Mouse (Mus musculus) hindbrain, embryonic 13.5 days (tissue): Measurements from ENCODE around the gene Ece1. TPM values are rescaled to one million over a fixed set of nuclear protein-coding genes. Genes with fewer than 3 reads are reported as not detected.
A peak's percentile ranks its signal among the peaks of the same experiment; 100 is the strongest.

Experiments used
- ATAC-seq: fragments of 200-750 bp; cut with Nextera tagmentation; 2 replicates; pipeline ENCODE4 v1.8.0; 2017; ENCODE audit warnings: moderate TSS enrichment; ENCODE audit not compliant: low FRiP score
- H3K27ac ChIP-seq: fragments of 300-500 bp; sonication (generic); 2 replicates; pipeline ENCODE4 v1.5.1; 2015; ENCODE audit warnings: inconsistent platforms, mild to moderate bottlenecking, moderate library complexity
- H3K27me3 ChIP-seq: fragments of 300-500 bp; sonication (generic); 2 replicates; pipeline ENCODE4 v1.6.1; 2015; ENCODE audit warnings: mild to moderate bottlenecking, inconsistent platforms
- H3K36me3 ChIP-seq: fragments of 300-500 bp; sonication (generic); 2 replicates; pipeline ENCODE4 v1.6.1; 2015; ENCODE audit warnings: mild to moderate bottlenecking, inconsistent platforms
- H3K4me1 ChIP-seq: fragments of 300-500 bp; sonication (generic); replicated peaks from 2 replicates; pipeline ENCODE4 v1.6.1; 2015; ENCODE audit warnings: inconsistent platforms
- H3K4me2 ChIP-seq: fragments of 300-500 bp; sonication (generic); 2 replicates; pipeline ENCODE4 v1.6.1; 2015; ENCODE audit warnings: inconsistent platforms, mild to moderate bottlenecking, moderate library complexity
- H3K4me3 ChIP-seq: fragments of 300-500 bp; sonication (generic); 2 replicates; pipeline ENCODE4 v1.5.1; 2015; ENCODE audit warnings: mild to moderate bottlenecking, inconsistent platforms
- H3K9ac ChIP-seq: fragments of 300-500 bp; sonication (generic); 2 replicates; pipeline ENCODE4 v1.6.1; 2015; ENCODE audit warnings: mild to moderate bottlenecking, inconsistent platforms
- H3K9me3 ChIP-seq: fragments of 300-500 bp; sonication (generic); 2 replicates; pipeline ENCODE4 v1.6.1; 2016; ENCODE audit warnings: inconsistent platforms
- WGBS: fragments of 180-500 bp; shearing (Covaris S2); methylation state at CpG from one replicate; pipeline ENCODE4 v1.1.7; 2015; 5-methylcytosine and 5-hydroxymethylcytosine counted together
- polyA plus RNA-seq: library from polyadenylated mRNA; unstranded; fragments of >200 nt; fragmentation: Nextera tagmentation; extraction: Ambion mirVana; gene quantifications from 2 replicates; pipeline ENCODE4 v1.2.1, GENCODE M21; 2015

The Ece1 gene
- polyA plus RNA-seq, 1 experiment from 2014 or later: 20.2 TPM

GRCm38 (mm10) chr4:137874826-137875225, 12.8 kb downstream of the Ece1 start:
- peaks cover 46% of the 10 kb centered on the region for H3K4me1 ChIP-seq
- H3K9me3 ChIP-seq: no peaks in the 10 kb centered on the region
- ATAC-seq: no peak
- no peaks in the 10 kb centered on the region for H3K36me3 ChIP-seq
- H3K4me3 ChIP-seq: no peak overlapping the region
- H3K27me3 ChIP-seq: no peaks in the 10 kb centered on the region
- no peak overlapping the region for H3K9ac ChIP-seq
- 53% methylated on average over 4 of the region's 4 CpGs for WGBS
- H3K27ac ChIP-seq: no peak overlapping the region
- H3K4me2 ChIP-seq: no peak overlapping the region

- H3K36me3 ChIP-seq: no peaks in the 10 kb centered on the region
- ATAC-seq: no peak
- WGBS: 81% methylated on average over 9 of the region's 9 CpGs
- peaks cover 39% of the 10 kb centered on the region for H3K4me1 ChIP-seq
- no peak overlapping the region for H3K9ac ChIP-seq
- no peaks in the 10 kb centered on the region for H3K27me3 ChIP-seq
- peak overlapping the region; percentile 1; the same call in 1 of the 2 replicates for H3K27ac ChIP-seq
- no peak overlapping the region for H3K4me2 ChIP-seq
- no peak overlapping the region for H3K4me3 ChIP-seq
- no peaks in the 10 kb centered on the region for H3K9me3 ChIP-seq
These were observed 13.5 kb downstream of the Ece1 start for GRCm38 (mm10) chr4:137875466-137876092.

- no peaks in the 10 kb centered on the region for H3K27me3 ChIP-seq
- H3K27ac ChIP-seq: peak overlapping the region; percentile 44
- 45% methylated on average over 6 of the region's 6 CpGs for WGBS
- H3K4me3 ChIP-seq: no peak overlapping the region
- H3K9me3 ChIP-seq: no peaks in the 10 kb centered on the region
- H3K36me3 ChIP-seq: no peaks in the 10 kb centered on the region
- no peak for ATAC-seq
- no peak overlapping the region for H3K4me2 ChIP-seq
- H3K9ac ChIP-seq: no peak overlapping the region
- peaks cover 34% of the 10 kb centered on the region for H3K4me1 ChIP-seq
These were observed 14.8 kb downstream of the Ece1 start for GRCm38 (mm10) chr4:137876834-137877233.

GRCm38 (mm10) chr4:137877432-137877881, 15.4 kb downstream of the Ece1 start:
- no peaks in the 10 kb centered on the region for H3K27me3 ChIP-seq
- no peaks in the 10 kb centered on the region for H3K9me3 ChIP-seq
- no peak overlapping the region for H3K4me3 ChIP-seq
- H3K4me1 ChIP-seq: peaks cover 36% of the 10 kb centered on the region
- ATAC-seq: 0 out of 2 replicates have a peak, but pooled peaks have one; percentile 32
- no peaks in the 10 kb centered on the region for H3K36me3 ChIP-seq
- no peak overlapping the region for H3K4me2 ChIP-seq
- 10% methylated on average over 4 of the region's 4 CpGs for whole genome bisulfite sequencing
- H3K27ac ChIP-seq: peak overlapping the region; percentile 44; the same call in 1 of the 2 replicates
- no peak overlapping the region for H3K9ac ChIP-seq

- no peaks in the 10 kb centered on the region for H3K36me3 ChIP-seq
- no peak overlapping the region for H3K27ac ChIP-seq
- H3K4me1 ChIP-seq: peaks cover 39% of the 10 kb centered on the region
- H3K9ac ChIP-seq: no peak overlapping the region
- no peaks in the 10 kb centered on the region for H3K9me3 ChIP-seq
- WGBS: 75% methylated on average over 8 of the region's 8 CpGs
- H3K27me3 ChIP-seq: no peaks in the 10 kb centered on the region
- no peak for ATAC-seq
- no peak overlapping the region for H3K4me3 ChIP-seq
- no peak overlapping the region for H3K4me2 ChIP-seq
These were observed 17.5 kb downstream of the Ece1 start for GRCm38 (mm10) chr4:137879383-137880156.

GRCm38 (mm10) chr4:137881445-137881844, 19.4 kb downstream of the Ece1 start:
- no peaks in the 10 kb centered on the region for H3K36me3 ChIP-seq
- H3K27ac ChIP-seq: no peak overlapping the region
- 85% methylated on average over 8 of the region's 8 CpGs for WGBS
- no peak overlapping the region for H3K4me2 ChIP-seq
- H3K27me3 ChIP-seq: no peaks in the 10 kb centered on the region
- H3K9ac ChIP-seq: no peak overlapping the region
- no peak overlapping the region for H3K4me3 ChIP-seq
- ATAC-seq: no peak
- peaks cover 34% of the 10 kb centered on the region for H3K4me1 ChIP-seq
- H3K9me3 ChIP-seq: no peaks in the 10 kb centered on the region

- Histone ChIP-seq H3K36me3 (no peaks in the 10 kb centered on the region), H3K4me1 (peaks cover 29% of the 10 kb centered on the region), H3K4me3 (no peak overlapping the region), H3K9me3 (no peaks in the 10 kb centered on the region), H3K27ac (peak overlapping the region; percentile 61), H3K4me2 (no peak overlapping the region), H3K9ac (no peak overlapping the region), H3K27me3 (no peaks in the 10 kb centered on the region)
- WGBS: 45% methylated on average over 9 of the region's 9 CpGs
- ATAC-seq: no peak
These were observed 20.6 kb downstream of the Ece1 start for GRCm38 (mm10) chr4:137882663-137883062.

- Histone ChIP-seq H3K36me3 (no peaks in the 10 kb centered on the region), H3K4me2 (no peak overlapping the region), H3K4me1 (peaks cover 33% of the 10 kb centered on the region), H3K9me3 (no peaks in the 10 kb centered on the region), H3K27me3 (no peaks in the 10 kb centered on the region), H3K4me3 (no peak overlapping the region), H3K9ac (no peak overlapping the region), H3K27ac (peak overlapping the region; percentile 61; the same call in 1 of the 2 replicates)
- no peak for ATAC-seq
- WGBS: 91% methylated on average over 8 of the region's 8 CpGs
These were observed 21.6 kb downstream of the Ece1 start for GRCm38 (mm10) chr4:137883513-137884150.

GRCm38 (mm10) chr4:137887337-137887992, 25.4 kb downstream of the Ece1 start:
- no peak for ATAC-seq
- H3K9ac ChIP-seq: no peak overlapping the region; the same call in 1 of the 2 replicates
- no peak overlapping the region for H3K27ac ChIP-seq
- WGBS: 89% methylated on average over 10 of the region's 10 CpGs
- H3K36me3 ChIP-seq: no peaks in the 10 kb centered on the region
- peaks cover 61% of the 10 kb centered on the region for H3K4me1 ChIP-seq
- H3K27me3 ChIP-seq: 0 out of 2 replicates have a peak, but pooled peaks cover 4% of the 10 kb centered on the region
- H3K4me3 ChIP-seq: no peak overlapping the region
- no peaks in the 10 kb centered on the region for H3K9me3 ChIP-seq
- no peak overlapping the region for H3K4me2 ChIP-seq

GRCm38 (mm10) chr4:137887993-137888388, 26.0 kb downstream of the Ece1 start:
- Histone ChIP-seq H3K4me3 (no peak overlapping the region), H3K27me3 (0 out of 2 replicates have a peak, but pooled peaks cover 4% of the 10 kb centered on the region), H3K27ac (no peak overlapping the region), H3K9ac (no peak overlapping the region; the same call in 1 of the 2 replicates), H3K4me1 (peaks cover 61% of the 10 kb centered on the region), H3K36me3 (no peaks in the 10 kb centered on the region), H3K4me2 (no peak overlapping the region), H3K9me3 (no peaks in the 10 kb centered on the region)
- 80% methylated on average over 8 of the region's 8 CpGs for WGBS
- ATAC-seq: no peak

- no peak overlapping the region for H3K4me3 ChIP-seq
- WGBS: 78% methylated on average over 4 of the region's 4 CpGs
- no peaks in the 10 kb centered on the region for H3K36me3 ChIP-seq
- H3K4me2 ChIP-seq: no peak overlapping the region
- 0 out of 2 replicates have a peak, but pooled peaks cover 4% of the 10 kb centered on the region for H3K27me3 ChIP-seq
- no peak overlapping the region for H3K9ac ChIP-seq
- no peak for ATAC-seq
- H3K4me1 ChIP-seq: peaks cover 59% of the 10 kb centered on the region
- no peaks in the 10 kb centered on the region for H3K9me3 ChIP-seq
- peak overlapping the region; percentile 90 for H3K27ac ChIP-seq
These were observed 28.6 kb downstream of the Ece1 start for GRCm38 (mm10) chr4:137890596-137890995.
